10 mouse cellular contexts compared by ENCODE assay signal in the genomic region with DNA sequence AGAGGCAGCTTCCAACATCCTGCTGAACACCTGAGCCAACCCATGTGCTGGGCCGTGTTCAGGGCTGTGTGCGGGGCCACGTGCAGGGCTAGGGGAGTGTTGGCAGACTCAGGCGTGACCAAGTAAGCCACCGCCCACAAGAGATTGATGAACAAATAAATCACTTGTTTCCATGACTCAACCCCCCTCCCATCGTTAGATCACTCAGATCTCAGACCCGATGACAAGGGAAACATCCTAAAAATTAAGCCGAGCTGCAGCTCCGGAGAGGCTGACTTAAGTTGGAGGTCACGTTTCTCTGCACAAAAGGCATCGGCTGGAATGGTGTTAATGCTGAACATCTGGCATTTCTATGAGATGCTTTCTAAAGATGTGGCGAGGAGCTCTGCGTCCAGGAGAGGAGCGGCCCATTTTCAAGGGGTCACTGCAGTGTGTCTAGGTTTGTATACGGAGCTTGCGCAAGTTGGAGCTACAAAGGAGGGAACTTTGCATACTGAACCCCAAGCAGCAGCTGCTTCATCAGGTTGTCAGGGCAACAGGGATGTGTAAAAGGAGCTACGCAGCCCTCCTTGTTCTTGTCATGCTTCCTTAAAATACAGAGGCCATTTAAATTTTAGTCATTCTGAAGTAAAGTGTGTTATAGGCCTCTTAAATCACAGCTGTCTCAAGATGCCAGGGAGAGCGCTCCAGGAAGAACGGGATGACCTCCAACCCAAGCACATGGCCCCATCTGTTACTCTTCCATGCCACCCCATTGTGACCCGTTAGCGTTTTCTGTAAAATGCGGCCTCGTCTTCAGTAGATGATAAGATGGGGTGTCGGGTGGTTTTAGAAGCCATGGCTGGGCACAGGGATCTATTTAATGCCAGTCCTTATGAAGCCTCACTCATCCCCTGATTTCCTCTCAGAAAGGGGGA.
DNase-seq lines count a peak whose midpoint lies in the region; ATAC-seq and TF ChIP-seq lines count a peak whose summit lies in the region.
"Had no signal": no experiment of that assay in that cellular context is flagged by ENCODE, and none has a peak within 500 bp of the region (broad histone marks: within the 10 kb centered on the region; RNA-seq: fewer than 3 reads in every experiment).

No protein-coding gene starts in this region.

- H3K9me3 ChIP-seq in forebrain, postnatal 0 days (ENCODE audit: low read length): no peaks in the 10 kb centered on the region
- no peaks in the 10 kb centered on the region for H3K9me3 ChIP-seq in limb, embryonic 11.5 days (ENCODE audit: control insufficient read depth, low read length)
- H3K9me3 ChIP-seq: G1E; heart, embryonic 13.5 days had no signal

- DNase-seq in kidney, postnatal 4 days: peak; percentile 8 to 22
- no peak for DNase-seq in kidney, postnatal 14 days
- DNase-seq in forebrain, postnatal 0 days: peak; percentile 67
- peak; percentile 71 for DNase-seq in limb, embryonic 11.5 days (ENCODE audit: low spot score)
- DNase-seq in right cerebral cortex, postnatal 4 days: peak; percentile 34
- DNase-seq in heart, postnatal 4 days: no peak
- no peak for DNase-seq in spleen, postnatal 36 days (ENCODE audit: low spot score in 2 of 2)

- no peak for TF ChIP-seq CTCF in forebrain, postnatal 0 days (IDR thresholded peaks at IDR 0.05; ENCODE audit: low read depth)

- 46% methylated on average over 24 of the region's 24 CpGs for WGBS in forebrain, postnatal 0 days
- WGBS in limb, embryonic 11.5 days: 22% methylated on average over 24 of the region's 24 CpGs

- ATAC-seq in forebrain, postnatal 0 days: peak; percentile 96
- peak; percentile 78; the same call in 1 of the 2 replicates for ATAC-seq in limb, embryonic 11.5 days (ENCODE audit: insufficient number of reproducible peaks, low FRiP score, low TSS enrichment, low read depth)
- no peak for ATAC-seq in erythroblast, adult 5-6 weeks (replicated peaks; ENCODE audit: low FRiP score, poor library complexity, severe bottlenecking)

- H3K9ac ChIP-seq in forebrain, postnatal 0 days: no peak overlapping the region
- H3K9ac ChIP-seq in limb, embryonic 11.5 days (ENCODE audit: low read length): no peak overlapping the region
- H3K9ac ChIP-seq: heart, embryonic 13.5 days had no signal

- H3K27me3 ChIP-seq in forebrain, postnatal 0 days (ENCODE audit: insufficient read depth, low read length): no peaks in the 10 kb centered on the region
- H3K27me3 ChIP-seq in limb, embryonic 11.5 days (ENCODE audit: control insufficient read depth, insufficient read depth, low read length): no peaks in the 10 kb centered on the region
- H3K27me3 ChIP-seq: heart, embryonic 13.5 days had no signal

- H3K4me3 ChIP-seq in forebrain, postnatal 0 days (ENCODE audit: low read depth, low read length): no peak overlapping the region
- H3K4me3 ChIP-seq in limb, embryonic 11.5 days (ENCODE audit: low read depth, low read length): no peak overlapping the region
- H3K4me3 ChIP-seq: heart, embryonic 13.5 days had no signal

- no peak overlapping the region for H3K4me2 ChIP-seq in forebrain, postnatal 0 days (ENCODE audit: low read depth)
- no peak overlapping the region for H3K4me2 ChIP-seq in limb, embryonic 11.5 days (ENCODE audit: low read depth, severe bottlenecking)
- H3K4me2 ChIP-seq: heart, embryonic 13.5 days had no signal

- H3K36me3 ChIP-seq in forebrain, postnatal 0 days (ENCODE audit: insufficient read depth): no peaks in the 10 kb centered on the region
- no peaks in the 10 kb centered on the region for H3K36me3 ChIP-seq in limb, embryonic 11.5 days (ENCODE audit: control insufficient read depth, insufficient read depth, low read length)
- H3K36me3 ChIP-seq: G1E; heart, embryonic 13.5 days had no signal

- H3K4me1 ChIP-seq in forebrain, postnatal 0 days (ENCODE audit: insufficient read depth): peaks cover 5% of the 10 kb centered on the region; the same call in 1 of the 2 replicates
- H3K4me1 ChIP-seq in limb, embryonic 11.5 days (ENCODE audit: control insufficient read depth, insufficient read depth, low read length): peaks cover 11% of the 10 kb centered on the region; the same call in 1 of the 2 replicates
- H3K4me1 ChIP-seq: heart, embryonic 13.5 days had no signal

- H3K27ac ChIP-seq in forebrain, postnatal 0 days (ENCODE audit: low read depth, low read length): peak overlapping the region; percentile 54
- no peak overlapping the region for H3K27ac ChIP-seq in limb, embryonic 11.5 days (replicated peaks; ENCODE audit: low read depth, low read length)
- H3K27ac ChIP-seq: heart, embryonic 13.5 days had no signal

Comparison
In these comparisons a context has a peak if more than half of its experiments do, and no peak if none do; other contexts are left out.
1. DNase-seq: peak in kidney, postnatal 4 days (2 of 2), forebrain, postnatal 0 days (single experiment), limb, embryonic 11.5 days (single experiment) and right cerebral cortex, postnatal 4 days (single experiment); none in kidney, postnatal 14 days (single experiment), heart, postnatal 4 days (single experiment) and spleen, postnatal 36 days (0 of 2).